Mouse (Mus musculus) megakaryocyte, adult 5-6 weeks (primary cell): Measurements from ENCODE around the gene Zhx3. TPM values are rescaled to one million over a fixed set of nuclear protein-coding genes. Genes with fewer than 3 reads are reported as not detected.

ENCODE experiments used
- ATAC-seq: 2 replicates; pipeline ENCODE4 v1.8.0; 2016; ENCODE audit warnings: mild to moderate bottlenecking, inconsistent platforms; ENCODE audit not compliant: poor library complexity, severe bottlenecking
- total RNA-seq, 2 experiments: library from RNA; stranded (forward) in 1 of 2; stranded (reverse) in 1 of 2; fragments of 153-499, 151-499 nt in 1 of 2; fragments of 221-1000, 200-1000 nt in 1 of 2; gene quantifications; 2 replicates each; pipeline versions ENCODE4 v1.2.3 to v1.2.4; 2015 to 2017

The Zhx3 gene
- total RNA-seq, 2 experiments from 2014 or later: 2.8 to 2.9 TPM

GRCm38 (mm10) chr2:160764386-160764785 lies 108.4 kb downstream of the Zhx3 start:
- ATAC-seq: no peak

GRCm38 (mm10) chr2:160763816-160764215 lies 109.0 kb downstream of the Zhx3 start:
- ATAC-seq: no peak

GRCm38 (mm10) chr2:160760433-160761184 lies 112.2 kb downstream of the Zhx3 start:
- peak; percentile 49 for ATAC-seq

DNA sequence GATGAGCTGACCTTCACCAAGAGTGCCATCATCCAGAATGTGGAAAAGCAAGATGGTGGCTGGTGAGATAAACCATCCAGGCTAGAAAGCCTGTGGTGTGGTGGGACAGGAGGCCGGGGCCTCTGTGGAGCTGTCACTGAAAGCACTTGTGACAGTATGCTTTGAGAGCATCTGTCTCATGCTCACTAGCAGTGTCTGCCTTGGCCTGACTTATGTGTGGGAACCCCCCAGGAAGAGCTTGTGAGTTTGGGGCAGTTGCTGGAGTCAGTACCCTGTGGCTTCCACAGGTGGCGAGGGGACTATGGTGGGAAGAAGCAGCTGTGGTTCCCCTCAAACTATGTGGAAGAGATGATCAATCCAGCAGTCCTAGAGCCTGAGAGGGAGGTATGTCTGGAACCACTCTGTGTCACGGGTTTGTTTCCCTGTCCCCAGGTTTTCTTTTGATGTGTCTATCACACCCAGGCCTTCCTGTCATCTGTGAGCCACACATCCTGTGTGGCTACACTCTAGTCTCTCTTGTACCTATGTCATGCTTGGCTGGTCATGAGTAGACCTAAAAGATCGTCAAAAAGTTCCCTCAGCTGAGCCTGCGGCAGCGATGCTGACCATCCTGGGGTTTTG lies 116.1 kb downstream of the Zhx3 start:
- peak; percentile 59 for ATAC-seq

DNA sequence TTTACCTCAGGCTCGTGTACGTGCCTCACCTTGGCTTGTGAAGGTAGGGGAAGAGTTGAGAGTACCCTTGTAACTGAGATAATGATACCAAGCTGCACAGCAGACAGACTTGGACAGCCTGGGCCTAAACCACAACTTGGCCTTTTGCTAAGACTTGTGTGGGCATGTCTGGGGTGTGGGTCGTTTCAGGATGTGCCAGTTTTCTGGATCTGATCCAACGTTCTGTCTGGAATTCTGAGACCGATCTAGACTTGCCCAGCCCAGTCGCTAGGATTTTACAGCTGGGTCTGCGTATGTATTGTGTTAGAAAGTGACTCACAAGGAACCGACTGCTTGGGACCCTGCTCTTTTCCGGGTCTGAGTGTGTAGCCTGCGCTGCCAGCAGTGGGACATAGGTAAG lies 125.7 kb downstream of the Zhx3 start:
- no peak for ATAC-seq

GRCm38 (mm10) chr2:160746637-160747036 lies 126.2 kb downstream of the Zhx3 start:
- ATAC-seq: no peak

- ATAC-seq: no peak; the same call in 1 of the 2 replicates
Measured at GRCm38 (mm10) chr2:160745497-160745896, 127.3 kb downstream of the Zhx3 start.

DNA sequence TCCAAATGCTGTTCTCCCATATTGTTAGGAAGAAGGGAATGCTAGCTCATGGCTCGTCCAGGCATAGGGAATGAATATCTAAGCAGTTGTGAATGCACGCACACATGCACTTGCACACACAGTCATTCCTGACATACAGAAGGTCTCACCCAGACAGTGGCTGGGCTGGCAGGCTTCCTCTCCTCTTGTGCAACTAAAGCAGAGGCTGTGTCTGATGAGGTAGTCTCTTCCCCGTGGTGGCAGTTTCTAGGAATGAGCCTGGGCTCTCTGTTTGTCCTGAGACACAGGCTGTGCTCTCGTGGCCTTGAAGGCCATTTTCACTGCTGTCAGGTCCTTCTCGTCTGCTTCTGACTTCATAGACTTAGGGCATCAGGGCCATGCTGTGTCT lies 128.0 kb downstream of the Zhx3 start:
- no peak for ATAC-seq

GRCm38 (mm10) chr2:160744040-160744822 lies 128.6 kb downstream of the Zhx3 start:
- peak; percentile 46 for ATAC-seq

GRCm38 (mm10) chr2:160742161-160742609 lies 130.6 kb downstream of the Zhx3 start:
- no peak for ATAC-seq

- ATAC-seq: no peak
Measured at GRCm38 (mm10) chr2:160741580-160741979, 131.2 kb downstream of the Zhx3 start.

DNA sequence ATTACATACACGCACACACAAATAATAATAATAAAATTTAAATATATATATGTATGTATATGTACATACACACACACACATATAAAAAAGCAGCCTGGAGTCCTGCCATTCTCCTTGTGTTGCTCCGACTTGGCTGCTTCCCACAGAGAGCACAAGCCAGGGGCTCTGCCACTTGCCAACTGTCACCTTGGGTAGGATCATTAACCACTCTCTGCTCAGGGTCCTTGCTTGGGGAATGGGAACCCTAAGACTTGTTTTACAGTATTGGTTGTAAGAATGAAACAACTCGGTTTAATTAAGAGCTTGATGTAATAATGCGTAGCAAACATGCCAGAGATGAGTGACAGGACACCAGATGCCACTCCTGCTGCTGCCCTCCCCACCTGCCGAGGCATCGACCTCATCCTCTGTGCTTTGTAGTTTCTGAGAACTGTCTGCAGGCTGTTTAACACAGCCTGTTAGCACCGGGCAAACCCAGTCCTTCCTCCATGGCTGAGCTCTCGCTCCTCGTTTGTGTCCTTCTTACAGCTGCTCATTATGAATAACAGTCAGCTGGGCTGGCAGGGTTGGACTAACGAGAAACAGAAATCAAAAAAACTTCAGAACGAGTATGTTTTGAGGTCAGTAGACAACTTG lies 132.2 kb downstream of the Zhx3 start:
- ATAC-seq: no peak

DNA sequence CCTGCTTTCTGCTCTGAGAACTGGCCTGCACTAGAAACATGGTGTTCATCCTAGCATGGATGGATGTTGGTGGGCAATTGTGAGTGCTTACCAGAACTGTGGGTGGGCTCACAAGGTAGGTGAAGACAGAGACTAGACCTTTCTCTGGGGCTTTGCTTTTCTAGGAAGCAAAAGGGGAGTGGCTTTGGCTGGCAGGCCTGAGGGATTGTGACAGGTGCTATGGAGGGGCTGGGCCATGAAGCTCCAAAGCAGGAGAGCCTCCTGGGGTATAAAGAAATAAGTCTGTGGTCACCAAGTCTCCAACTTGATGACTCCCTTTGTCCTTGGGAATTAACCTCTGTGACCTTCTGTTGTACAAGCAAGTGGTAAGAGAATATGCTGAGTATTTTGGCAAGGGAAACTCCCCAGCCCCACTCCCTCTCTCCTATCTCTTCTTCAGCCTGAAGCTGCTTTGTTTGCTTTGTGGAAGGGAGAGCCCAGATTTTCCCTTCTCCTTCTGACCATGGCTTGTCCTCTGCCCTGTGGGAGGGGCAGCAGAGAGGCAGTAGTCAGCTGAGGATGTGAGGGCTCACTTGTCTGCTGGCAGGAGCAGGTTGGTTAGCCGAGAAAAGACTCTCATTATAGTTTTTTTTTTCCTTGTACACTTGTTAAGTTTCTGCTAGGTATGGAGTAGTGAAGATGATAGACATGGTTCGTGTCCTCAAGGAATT lies 133.0 kb downstream of the Zhx3 start:
- ATAC-seq: no peak

GRCm38 (mm10) chr2:160738354-160738753 lies 134.4 kb downstream of the Zhx3 start:
- ATAC-seq: no peak

DNA sequence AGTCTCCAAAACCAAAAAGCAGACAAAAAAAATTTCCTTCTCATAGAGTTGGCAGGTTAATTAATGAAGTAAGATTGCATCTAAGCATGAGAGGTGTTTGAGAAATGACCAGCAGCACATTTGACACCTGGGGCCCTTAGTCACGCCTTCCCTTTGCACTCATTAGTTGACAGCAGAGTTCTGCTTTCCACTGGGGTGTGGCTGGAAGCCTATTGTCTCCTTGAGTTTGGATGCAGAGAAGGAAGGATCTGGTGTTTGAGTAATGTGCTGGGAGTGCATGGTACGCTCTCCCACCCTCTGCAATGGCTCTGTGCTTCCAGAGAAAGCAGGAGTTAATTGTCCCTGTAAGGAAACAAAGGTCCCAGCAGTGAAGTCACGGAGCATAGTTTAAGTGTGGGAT lies 136.3 kb downstream of the Zhx3 start:
- no peak for ATAC-seq

GRCm38 (mm10) chr2:160735706-160736310 lies 137.0 kb downstream of the Zhx3 start:
- ATAC-seq: no peak

- no peak for ATAC-seq
Measured at GRCm38 (mm10) chr2:160734331-160734730, 138.5 kb downstream of the Zhx3 start.

GRCm38 (mm10) chr2:160733131-160733531 lies 139.7 kb downstream of the Zhx3 start:
- no peak for ATAC-seq

DNA sequence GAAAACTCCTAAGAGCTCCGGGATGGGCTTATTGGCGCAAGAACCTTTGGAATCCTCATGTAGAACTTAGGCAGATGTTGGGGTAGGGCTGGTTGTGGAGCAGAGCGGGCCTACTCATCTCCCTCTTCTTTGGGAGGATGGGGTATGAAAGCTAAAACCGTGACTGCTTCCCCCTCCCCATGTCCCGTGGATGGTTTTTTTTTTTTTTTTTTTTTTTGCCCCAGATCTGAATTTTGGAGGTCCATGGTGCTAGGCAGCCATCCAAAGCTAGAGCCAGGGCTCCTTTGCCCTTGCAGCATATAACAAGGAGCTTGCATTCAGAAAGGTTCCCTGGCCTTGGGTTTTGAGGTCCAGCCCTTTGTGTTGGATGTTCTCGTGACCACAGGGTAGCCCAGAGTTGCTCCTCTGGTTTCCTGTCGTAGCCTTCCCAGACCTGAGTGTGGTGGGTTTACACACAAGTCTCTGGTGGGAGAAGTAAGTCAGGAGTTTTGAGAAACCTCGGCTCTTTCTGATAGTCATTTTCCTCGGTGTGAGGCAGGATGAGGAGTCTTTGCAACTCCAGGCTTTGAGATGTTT lies 140.3 kb downstream of the Zhx3 start:
- ATAC-seq: no peak

DNA sequence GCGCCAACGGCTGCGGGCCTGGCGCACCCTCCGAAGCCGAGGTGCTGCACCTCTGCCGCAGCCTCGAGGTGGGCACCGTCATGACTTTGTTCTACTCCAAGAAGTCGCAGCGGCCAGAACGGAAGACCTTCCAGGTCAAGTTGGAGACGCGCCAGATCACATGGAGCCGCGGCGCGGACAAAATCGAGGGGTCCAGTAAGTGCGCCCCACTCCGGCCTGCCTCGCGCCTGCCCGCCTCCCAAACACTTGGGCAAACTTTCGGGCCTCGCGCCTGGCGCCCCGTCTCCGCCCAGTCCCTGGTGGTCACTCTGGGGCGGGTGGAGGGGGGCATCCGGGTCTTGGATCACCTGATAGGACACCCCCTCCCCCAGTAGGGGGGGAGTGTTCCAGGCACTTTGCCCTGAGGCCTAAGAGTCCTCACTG lies 140.9 kb downstream of the Zhx3 start:
- ATAC-seq: peak; percentile 11; the same call in 1 of the 2 replicates
